Mouse (Mus musculus) layer of hippocampus, adult 2 months (tissue): ENCODE measurements at regions not wholly inside any gene's neighbourhood (a gene's known extent, or its start where the extent isn't known, plus 50 kb on each side); places are given as distances from the start of the nearest gene placed in this dataset.

Experiments
- DNase-seq, 2 experiments: peaks; one replicate each; pipeline ENCODE4 v3.0.0; 2022; ENCODE audit warnings: low spot score in 2 of 2
- H3K27ac ChIP-seq: fragments of 200-600 bp; 2 replicates; pipeline ENCODE4 v1.8.1; 2022
- H3K4me3 ChIP-seq: fragments of 200-600 bp; 2 replicates; pipeline ENCODE4 v1.8.1; 2022; ENCODE audit warnings: mild to moderate bottlenecking
- CTCF ChIP-seq: fragments of 200-600 bp; conservative IDR thresholded peaks from 2 replicates; pipeline ENCODE4 v1.8.1; 2022; ENCODE audit warnings: antibody characterized with exemption, mild to moderate bottlenecking, moderate library complexity

DNA sequence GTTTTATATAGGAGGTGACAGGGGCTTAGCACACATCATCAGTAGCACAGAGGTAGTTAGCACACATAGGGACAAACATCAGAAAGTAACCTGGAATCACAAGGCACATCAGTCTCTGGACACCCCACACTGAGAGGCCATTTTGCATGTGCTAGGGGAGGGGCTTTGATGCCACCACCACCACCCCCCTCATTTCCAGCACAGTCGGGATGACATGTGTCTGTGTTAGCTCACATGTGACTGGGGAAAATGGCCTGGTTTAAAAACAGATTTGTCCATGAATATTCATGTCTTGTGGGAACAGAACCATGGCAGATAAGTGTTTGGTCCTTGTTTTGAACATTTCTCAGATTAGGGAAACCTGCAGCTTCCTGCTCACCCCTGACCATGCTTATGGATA, 172.9 kb upstream of the Ppp2r2d start:
- no peak for DNase-seq
- TF ChIP-seq CTCF, result no peak
- Histone ChIP-seq H3K4me3 (no peak overlapping the region), H3K27ac (peak overlapping the region; percentile 61; the same call in 1 of the 2 replicates)

DNA sequence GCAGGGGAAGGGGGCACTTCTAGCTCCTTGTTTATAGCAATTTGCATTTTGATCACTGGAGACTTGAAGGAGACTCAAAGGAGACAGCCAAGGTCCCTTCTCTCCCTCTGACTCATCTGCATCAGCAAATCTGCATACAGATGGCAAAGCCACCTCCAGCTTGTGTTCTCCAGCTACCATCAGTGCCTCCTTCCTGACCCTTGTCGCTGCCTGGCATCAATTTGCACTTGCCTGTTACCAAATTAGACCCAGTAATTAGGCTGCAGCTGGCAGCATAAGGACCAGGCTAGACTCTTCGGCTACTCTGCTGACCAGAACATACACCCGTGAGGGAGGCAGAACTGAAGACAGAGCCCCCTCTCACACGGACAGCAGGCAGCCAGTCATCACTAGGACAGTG, 177.5 kb upstream of the Ppp2r2d start:
- DNase-seq, result no peak
- TF ChIP-seq CTCF, result no peak
- H3K27ac ChIP-seq, result no peak overlapping the region
- no peak overlapping the region for H3K4me3 ChIP-seq

DNA sequence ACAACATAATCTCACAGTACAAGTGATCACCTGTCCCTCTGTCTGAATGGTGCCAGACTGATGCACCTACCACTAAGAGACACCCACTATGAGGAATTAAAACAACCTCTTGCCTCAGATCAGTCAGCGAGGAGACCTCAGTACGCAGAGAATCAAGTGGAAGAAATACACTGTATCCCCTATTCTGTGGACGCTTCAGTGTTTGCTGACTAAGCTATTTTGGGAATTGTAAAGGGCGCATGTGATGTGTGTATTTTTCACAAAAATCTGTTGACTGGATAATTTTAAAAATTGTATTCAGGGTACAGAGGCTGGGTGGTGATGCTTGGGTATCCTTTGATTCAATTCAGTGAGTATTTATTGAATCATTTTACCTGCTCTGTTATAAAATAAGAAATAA, 185.8 kb upstream of the Ppp2r2d start:
- H3K27ac ChIP-seq, result no peak overlapping the region
- TF ChIP-seq CTCF, result no peak
- DNase-seq, result no peak

DNA sequence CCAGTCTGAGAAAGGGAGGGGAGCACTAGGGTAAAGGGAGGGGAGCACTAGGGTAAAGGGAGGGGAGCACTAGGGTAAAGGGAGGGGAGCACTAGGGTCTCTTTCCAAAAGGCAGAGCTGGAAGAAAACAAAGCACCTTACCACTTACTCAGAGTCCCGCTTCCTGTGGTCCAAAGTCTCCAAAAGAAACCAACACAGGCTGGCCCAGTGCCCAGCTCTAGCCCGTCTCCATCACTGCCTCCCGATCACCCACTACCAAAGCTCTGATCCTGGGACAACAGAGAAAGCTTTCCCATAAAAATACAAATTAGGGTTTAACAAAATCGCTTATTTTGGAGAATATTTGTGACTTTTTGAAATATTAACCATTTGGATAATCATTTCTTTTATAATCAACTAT, 188.4 kb upstream of the Ppp2r2d start:
- DNase-seq, result no peak
- TF ChIP-seq CTCF, result no peak
- no peak overlapping the region for H3K27ac ChIP-seq

More for the DNA sequence above, 185.8 kb upstream of the Ppp2r2d start:
- H3K4me3 ChIP-seq, result no peak overlapping the region

DNA sequence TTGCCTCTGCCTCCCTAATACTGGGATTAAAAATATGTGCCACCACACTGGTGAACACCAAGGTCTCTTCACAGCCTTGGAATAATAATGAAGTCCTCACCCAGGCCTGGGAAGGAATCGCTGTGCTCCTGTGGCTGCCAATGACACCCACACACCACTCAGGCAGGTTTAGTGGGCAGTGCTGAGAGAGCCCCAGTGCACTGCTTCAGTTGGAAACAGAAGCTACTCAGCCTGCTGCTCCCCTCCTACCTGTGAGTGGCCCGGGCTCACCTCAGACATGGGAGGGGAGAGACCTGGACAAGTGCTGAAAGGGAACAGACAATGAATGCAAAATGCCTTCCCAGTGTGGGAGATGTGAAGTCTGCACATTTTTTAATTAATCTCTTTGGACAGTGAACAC, 188.8 kb upstream of the Ppp2r2d start:
- TF ChIP-seq CTCF, result no peak
- Histone ChIP-seq H3K4me3 (no peak overlapping the region), H3K27ac (no peak overlapping the region)
- DNase-seq, result no peak

More for the DNA sequence above, 188.4 kb upstream of the Ppp2r2d start:
- H3K4me3 ChIP-seq, result no peak overlapping the region

DNA sequence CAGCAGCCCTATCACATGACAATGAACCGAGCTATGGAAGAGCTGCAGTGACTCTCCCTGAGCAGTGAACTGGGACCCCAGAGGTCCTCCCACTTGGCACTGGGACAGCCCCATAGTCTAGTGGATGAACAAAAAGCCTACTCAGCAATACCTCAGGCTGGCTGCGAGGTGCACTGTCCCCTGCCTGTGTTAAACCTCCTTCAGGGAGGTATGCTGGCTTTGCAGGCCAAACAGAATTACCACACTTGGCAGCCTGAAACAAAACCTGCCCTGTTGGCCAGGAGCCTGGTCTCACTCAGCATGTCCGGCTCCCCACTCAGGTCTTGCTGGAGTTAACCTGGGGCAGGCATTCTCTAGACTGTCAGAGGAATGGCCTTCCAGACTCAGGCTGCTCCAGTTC, 189.9 kb upstream of the Ppp2r2d start:
- no peak overlapping the region for H3K27ac ChIP-seq
- TF ChIP-seq CTCF, result no peak

DNA sequence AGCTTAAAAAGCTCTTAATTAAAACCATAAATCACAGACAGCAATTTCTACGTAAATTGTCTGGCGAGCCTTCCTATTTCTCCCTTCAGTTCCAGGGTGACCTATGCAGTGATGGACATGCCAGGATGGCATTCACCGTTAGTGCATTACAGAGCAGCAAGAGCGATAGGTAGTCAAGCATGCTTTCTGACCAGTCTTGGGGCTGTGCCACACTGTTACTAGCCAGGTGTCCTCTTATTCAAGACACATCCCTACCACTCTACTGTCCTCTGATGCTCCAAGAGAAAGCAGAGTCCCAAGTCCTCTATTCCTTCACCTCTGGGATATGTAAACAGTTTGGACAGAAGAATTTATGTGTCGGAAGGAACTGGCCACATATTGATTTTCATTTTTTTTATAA, 194.9 kb upstream of the Ppp2r2d start:
- Histone ChIP-seq H3K27ac (no peak overlapping the region), H3K4me3 (no peak overlapping the region)
- no peak for DNase-seq
- no peak for TF ChIP-seq CTCF

More for the DNA sequence above, 189.9 kb upstream of the Ppp2r2d start:
- no peak overlapping the region for H3K4me3 ChIP-seq
- no peak for DNase-seq

DNA sequence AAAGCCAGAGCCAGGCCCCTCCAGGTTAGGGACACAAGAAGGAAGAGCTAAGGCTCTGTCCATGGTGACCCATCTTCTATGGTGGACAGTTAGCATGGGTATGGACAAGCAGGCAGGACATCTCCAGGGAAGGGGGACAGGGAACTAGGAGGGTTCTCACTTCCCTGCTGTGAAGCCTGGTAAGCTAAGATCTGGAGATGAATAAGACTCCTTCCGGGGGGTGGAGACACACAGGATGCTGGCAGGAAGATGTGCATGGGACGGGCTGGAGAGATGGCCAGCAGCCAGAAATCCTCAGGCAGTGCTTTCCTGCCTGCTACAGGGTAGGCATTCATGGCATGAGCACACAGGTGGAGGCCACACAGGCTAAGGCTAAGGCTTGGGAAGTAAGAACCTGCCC, 198.2 kb upstream of the Ppp2r2d start:
- no peak for TF ChIP-seq CTCF
- no peak for DNase-seq
- Histone ChIP-seq H3K27ac (no peak overlapping the region), H3K4me3 (no peak overlapping the region)

DNA sequence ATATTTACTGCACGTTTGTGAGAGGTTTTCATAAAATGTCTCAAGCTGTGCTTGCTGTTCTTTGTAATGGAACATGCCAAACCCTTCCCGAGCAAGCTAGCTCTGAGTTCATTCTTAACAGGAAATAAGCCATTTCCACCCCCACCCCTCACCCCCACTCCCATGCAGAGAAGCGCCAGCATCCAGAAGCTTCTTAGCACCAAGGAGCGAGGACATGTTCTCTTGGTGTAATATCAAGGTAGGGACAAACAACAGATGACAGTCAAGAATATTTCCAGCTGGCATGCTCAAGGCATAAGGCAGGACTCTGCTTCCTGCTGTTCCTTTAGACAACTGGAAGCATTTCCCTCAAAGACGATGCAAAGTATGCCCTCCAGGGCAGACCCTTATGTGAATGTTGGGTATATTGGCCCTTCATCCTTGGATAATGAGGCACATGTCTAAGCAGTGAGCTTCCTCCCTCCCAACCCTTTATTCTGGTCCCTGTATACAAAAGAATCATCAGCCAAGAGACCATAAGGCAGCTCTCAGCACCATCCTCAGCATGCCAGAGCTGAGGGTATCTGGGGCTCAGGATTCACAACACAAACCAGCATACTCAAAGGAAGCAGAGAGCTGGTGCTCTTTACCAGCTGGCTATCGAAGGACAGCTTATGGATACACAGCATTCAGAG, 205.2 kb upstream of the Ppp2r2d start:
- H3K27ac ChIP-seq, result peak overlapping the region; percentile 20; the same call in 1 of the 2 replicates
- no peak overlapping the region for H3K4me3 ChIP-seq
- no peak for TF ChIP-seq CTCF
- DNase-seq, result no peak

DNA sequence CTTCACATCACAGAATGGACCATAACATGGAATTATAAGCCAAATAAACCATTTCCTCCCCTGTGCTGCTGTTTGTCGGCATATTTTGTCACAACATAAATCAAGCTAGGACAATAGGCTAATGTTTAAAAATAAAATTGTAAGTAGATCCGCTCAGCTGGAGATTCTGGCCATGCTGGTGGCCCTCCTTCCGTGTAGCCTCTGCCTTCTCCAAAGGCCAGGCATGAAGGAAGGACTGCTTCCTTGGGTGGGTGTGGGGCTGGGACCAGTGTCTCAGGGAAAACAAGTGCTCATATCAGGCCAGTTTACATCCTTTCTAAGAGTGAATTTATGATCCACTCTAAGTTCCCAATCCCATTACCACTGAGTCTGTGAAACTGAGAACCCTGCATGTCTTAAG, 206.3 kb upstream of the Ppp2r2d start:
- no peak for TF ChIP-seq CTCF
- H3K27ac ChIP-seq, result no peak overlapping the region
- no peak for DNase-seq
- H3K4me3 ChIP-seq, result no peak overlapping the region

DNA sequence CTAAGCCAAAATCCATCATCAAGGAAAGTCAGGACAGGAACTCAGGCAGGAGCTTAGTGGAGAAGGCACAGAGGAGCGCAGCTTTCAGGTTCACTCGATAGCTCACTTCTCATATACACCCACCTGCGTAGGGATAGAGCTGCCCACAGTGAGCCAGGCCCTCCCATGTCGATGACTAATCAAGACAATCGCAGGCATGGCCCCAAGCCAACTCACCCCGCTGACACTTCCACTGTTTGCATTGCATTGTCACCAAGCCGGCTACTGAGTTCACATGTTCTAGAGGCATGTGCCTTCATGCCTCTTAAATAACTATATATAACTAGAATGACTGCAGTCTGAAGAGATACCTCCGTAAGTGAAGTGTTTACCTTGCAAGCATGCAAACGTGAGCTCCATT, 219.8 kb upstream of the Ppp2r2d start:
- TF ChIP-seq CTCF, result no peak
- no peak for DNase-seq
- Histone ChIP-seq H3K4me3 (no peak overlapping the region), H3K27ac (no peak overlapping the region)

DNA sequence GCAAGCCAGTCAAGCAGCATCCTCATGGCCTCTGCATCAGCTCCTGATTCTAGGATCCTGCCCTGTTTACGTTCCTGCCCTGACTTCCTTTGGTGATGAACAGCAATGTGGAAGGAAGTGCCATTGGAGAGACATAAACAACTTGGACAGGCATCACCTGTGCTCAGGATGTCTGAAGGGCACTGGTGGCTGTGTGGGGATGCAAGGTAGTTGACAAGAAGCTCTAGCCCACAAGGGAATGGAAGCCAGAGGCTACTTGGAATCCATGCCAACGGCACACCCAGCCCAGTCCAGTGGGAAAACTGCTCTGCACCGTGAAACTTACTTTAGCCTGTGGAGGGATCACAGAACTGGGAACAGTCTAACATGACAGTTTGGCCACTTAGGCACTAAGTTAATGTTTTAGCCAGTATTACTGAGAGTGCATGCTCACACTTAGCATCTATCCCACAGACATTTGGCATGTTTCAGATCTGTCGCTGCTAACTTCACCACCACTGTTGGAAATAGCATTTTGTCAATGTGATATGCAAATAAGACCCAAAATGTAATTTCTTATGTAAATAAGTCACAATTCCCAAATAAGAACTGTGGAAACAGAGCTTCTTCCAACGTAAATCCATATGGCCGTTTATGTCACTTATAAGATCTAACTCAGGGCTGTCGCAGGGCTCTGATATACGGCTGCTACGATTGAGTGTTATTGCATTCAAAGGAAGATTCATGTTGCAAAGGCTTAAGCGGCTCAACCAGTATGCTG, 223.5 kb upstream of the Tcerg1l start:
- no peak for DNase-seq
- H3K4me3 ChIP-seq, result no peak overlapping the region
- no peak overlapping the region for H3K27ac ChIP-seq
- TF ChIP-seq CTCF, result no peak

DNA sequence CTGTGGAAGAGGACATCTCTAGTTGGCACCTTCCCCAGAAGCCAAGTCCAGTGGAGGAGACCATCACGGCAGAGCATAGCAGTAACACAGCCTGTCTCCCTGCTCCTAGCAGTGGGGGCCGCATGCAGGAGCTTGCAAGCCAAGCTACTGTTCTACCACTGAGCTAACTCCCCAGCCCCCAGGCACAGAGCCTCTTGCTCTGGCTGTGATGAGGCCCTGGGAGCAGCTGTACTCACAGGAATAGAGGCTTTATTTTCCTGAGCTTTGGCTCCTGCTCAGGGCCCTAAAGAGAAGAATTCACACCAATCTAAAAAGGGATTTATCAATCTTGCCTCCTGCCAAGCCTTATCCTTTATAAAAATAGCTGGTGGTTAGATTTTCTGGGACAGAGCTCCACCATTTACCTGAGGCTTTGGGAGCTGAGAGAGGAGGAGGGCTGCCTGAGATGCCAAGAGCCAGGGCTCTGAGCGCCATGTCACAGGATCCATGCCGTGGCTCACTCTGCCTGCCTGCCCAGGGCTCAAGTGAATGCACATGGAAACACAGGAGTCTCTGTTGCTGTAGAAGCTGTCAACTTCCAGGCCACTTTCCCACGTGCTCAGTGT, 222.7 kb upstream of the Tcerg1l start:
- TF ChIP-seq CTCF, result no peak
- Histone ChIP-seq H3K27ac (peak overlapping the region; percentile 43; the same call in 1 of the 2 replicates), H3K4me3 (no peak overlapping the region)
- no peak for DNase-seq

DNA sequence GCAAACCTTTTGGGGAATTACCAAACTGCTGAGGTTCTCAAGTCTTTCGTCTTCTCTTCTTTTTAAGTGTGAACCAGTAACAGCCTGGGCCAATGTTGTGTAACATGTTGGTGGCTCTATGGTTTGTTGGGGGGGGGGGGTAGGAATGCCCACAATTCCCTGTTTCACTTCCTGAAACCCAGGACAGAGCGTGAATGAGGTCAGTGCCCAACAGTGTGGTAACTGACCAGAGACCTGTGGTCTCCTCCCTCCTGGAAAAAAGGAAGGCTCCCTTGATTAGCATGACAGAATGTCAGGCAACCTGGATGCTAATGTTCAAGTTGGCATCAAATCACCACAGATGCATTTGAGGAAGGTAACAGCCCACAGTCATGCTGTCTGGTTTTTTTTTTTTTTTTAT, 218.9 kb upstream of the Tcerg1l start:
- Histone ChIP-seq H3K4me3 (no peak overlapping the region), H3K27ac (0 out of 2 replicates have a peak overlapping the region, but pooled peaks have one; percentile 20)
- DNase-seq, result no peak
- no peak for TF ChIP-seq CTCF
